Mouse (Mus musculus): ENCODE results near the gene Pdcd11.

DNA sequence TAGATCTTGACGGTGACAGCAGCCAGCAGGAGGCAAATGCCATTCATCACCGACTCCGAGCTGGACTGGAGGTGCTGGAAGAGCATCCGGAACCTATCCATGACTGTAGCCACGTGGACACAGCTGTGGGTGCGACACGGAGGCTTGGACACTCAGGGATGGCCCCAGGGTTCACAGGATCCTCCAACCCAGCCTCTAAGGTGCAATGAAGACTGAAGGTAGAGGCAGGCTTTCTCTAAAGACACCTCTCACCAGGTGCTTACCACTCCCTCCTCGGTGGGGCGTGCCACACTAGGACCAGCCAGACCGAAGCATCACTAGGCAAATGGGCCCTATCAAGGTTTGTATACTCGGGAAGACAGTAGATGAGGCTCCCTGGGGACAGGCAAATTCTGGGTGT is 67.1 kb downstream of the Pdcd11 start, which contains the start of gene Calhm3:
- no peak for TF ChIP-seq POLR2A (IDR thresholded peaks at IDR 0.05; ENCODE audit: borderline replicate concordance, low read depth, low read length)
- no peak for TF ChIP-seq CTCF (IDR thresholded peaks at IDR 0.05; ENCODE audit: low read depth, low read length)
